Mouse (Mus musculus) thymus, adult 2 months (tissue): ENCODE results near the gene Hectd1. TPM values are rescaled to one million over a fixed set of nuclear protein-coding genes. Genes with fewer than 3 reads are reported as not detected.

Experiments used
- DNase-seq: peaks from one replicate; pipeline ENCODE4 v3.0.0; 2021
- H3K27ac ChIP-seq: fragments of 200-500 bp; 2 replicates; pipeline ENCODE4 v1.5.1; 2012; ENCODE audit warnings: low read length, control low read depth; ENCODE audit not compliant: control insufficient read depth, insufficient read depth
- H3K27me3 ChIP-seq: fragments of 200-500 bp; 2 replicates; pipeline ENCODE4 v1.6.1; 2012; ENCODE audit warnings: mild to moderate bottlenecking, low read length, moderate library complexity, mixed read lengths; ENCODE audit not compliant: control insufficient read depth, insufficient read depth
- H3K36me3 ChIP-seq: fragments of 200-500 bp; 2 replicates; pipeline ENCODE4 v1.6.1; 2012; ENCODE audit warnings: mild to moderate bottlenecking, low read length, moderate library complexity; ENCODE audit not compliant: control insufficient read depth, insufficient read depth
- H3K4me1 ChIP-seq: fragments of 200-500 bp; replicated peaks from 2 replicates; pipeline ENCODE4 v1.6.1; 2012; ENCODE audit warnings: low read length; ENCODE audit not compliant: control insufficient read depth, insufficient read depth
- H3K4me3 ChIP-seq: fragments of 200-500 bp; 2 replicates; pipeline ENCODE4 v1.5.1; 2012; ENCODE audit warnings: mild to moderate bottlenecking, low read length, control low read depth, moderate library complexity; ENCODE audit not compliant: control insufficient read depth, insufficient read depth
- CTCF ChIP-seq: fragments of 200-500 bp; IDR thresholded peaks from 2 replicates; pipeline ENCODE4 v1.5.1; 2012; ENCODE audit warnings: mild to moderate bottlenecking, control low read depth, low read length, moderate library complexity, borderline replicate concordance; ENCODE audit not compliant: control insufficient read depth, poor library complexity, insufficient read depth; ENCODE audit errors: extremely low read depth
- POLR2A ChIP-seq: fragments of 200-500 bp; IDR thresholded peaks from 2 replicates; pipeline ENCODE4 v1.6.1; 2012; ENCODE audit warnings: mild to moderate bottlenecking, low read length, control low read depth, moderate library complexity; ENCODE audit not compliant: control insufficient read depth, poor library complexity, insufficient read depth; ENCODE audit errors: extremely low read depth
- WGBS: fragments of 180-500 bp; shearing (Covaris S2); methylation state at CpG from one replicate; pipeline ENCODE4 v1.1.7; 2018; 5-methylcytosine and 5-hydroxymethylcytosine counted together
- polyA plus RNA-seq: library from polyadenylated mRNA; depleted of rRNA; stranded (reverse); fragments of >200 nt; gene quantifications from 2 replicates; pipeline ENCODE4 v1.2.3, GENCODE M21; 2012

The Hectd1 gene
- polyA plus RNA-seq, 1 experiment, result 27.7 TPM

GRCm38 (mm10) chr12:51706673-51707235 lies 122.6 kb downstream of the Hectd1 start:
- Histone ChIP-seq H3K4me1 (peaks cover 5% of the 10 kb centered on the region), H3K4me3 (no peak overlapping the region), H3K36me3 (no peaks in the 10 kb centered on the region), H3K27me3 (no peaks in the 10 kb centered on the region), H3K27ac (no peak overlapping the region)
- TF ChIP-seq POLR2A, result no peak
- no peak for TF ChIP-seq CTCF
- 94% methylated on average over 5 of the region's 5 CpGs for WGBS
- DNase-seq, result no peak

GRCm38 (mm10) chr12:51705778-51706177 lies 123.6 kb downstream of the Hectd1 start:
- Histone ChIP-seq H3K4me3 (no peak overlapping the region), H3K36me3 (no peaks in the 10 kb centered on the region), H3K27ac (no peak overlapping the region), H3K27me3 (no peaks in the 10 kb centered on the region), H3K4me1 (peaks cover 6% of the 10 kb centered on the region)
- no peak for DNase-seq
- TF ChIP-seq CTCF (no peak), POLR2A (no peak)
- 88% methylated on average over 12 of the region's 12 CpGs for WGBS

GRCm38 (mm10) chr12:51704572-51704971 lies 124.8 kb downstream of the Hectd1 start:
- Histone ChIP-seq H3K27me3 (no peaks in the 10 kb centered on the region), H3K27ac (no peak overlapping the region), H3K36me3 (no peaks in the 10 kb centered on the region), H3K4me3 (no peak overlapping the region), H3K4me1 (peaks cover 7% of the 10 kb centered on the region; the same call in 1 of the 2 replicates)
- no peak for TF ChIP-seq POLR2A
- TF ChIP-seq CTCF, result no peak
- DNase-seq, result no peak
- WGBS, result 45% methylated on average over 7 of the region's 7 CpGs

GRCm38 (mm10) chr12:51703859-51704258 lies 125.5 kb downstream of the Hectd1 start:
- Histone ChIP-seq H3K27ac (no peak overlapping the region), H3K4me3 (no peak overlapping the region), H3K27me3 (no peaks in the 10 kb centered on the region), H3K36me3 (no peaks in the 10 kb centered on the region), H3K4me1 (peaks cover 7% of the 10 kb centered on the region; the same call in 1 of the 2 replicates)
- WGBS, result 58% methylated on average over 1 of the region's 1 CpGs
- TF ChIP-seq CTCF (no peak), POLR2A (no peak)
- no peak for DNase-seq

GRCm38 (mm10) chr12:51701723-51702122 lies 127.6 kb downstream of the Hectd1 start:
- Histone ChIP-seq H3K36me3 (no peaks in the 10 kb centered on the region), H3K4me1 (peaks cover 7% of the 10 kb centered on the region; the same call in 1 of the 2 replicates), H3K27ac (no peak overlapping the region), H3K4me3 (no peak overlapping the region), H3K27me3 (no peaks in the 10 kb centered on the region)
- TF ChIP-seq CTCF, result no peak
- TF ChIP-seq POLR2A, result no peak
- no peak for DNase-seq

GRCm38 (mm10) chr12:51699623-51700393 lies 129.5 kb downstream of the Hectd1 start:
- Histone ChIP-seq H3K36me3 (no peaks in the 10 kb centered on the region), H3K4me3 (no peak overlapping the region), H3K27me3 (no peaks in the 10 kb centered on the region), H3K27ac (no peak overlapping the region), H3K4me1 (peaks cover 7% of the 10 kb centered on the region; the same call in 1 of the 2 replicates)
- WGBS, result 84% methylated on average over 8 of the region's 8 CpGs
- no peak for TF ChIP-seq CTCF
- TF ChIP-seq POLR2A, result no peak
- no peak for DNase-seq

- H3K27me3 ChIP-seq, result no peaks in the 10 kb centered on the region
- H3K4me1 ChIP-seq, result 0 out of 2 replicates have a peak, but pooled peaks cover 7% of the 10 kb centered on the region
- no peak for DNase-seq
- WGBS, result 95% methylated on average over 2 of the region's 2 CpGs
- TF ChIP-seq POLR2A (no peak), CTCF (no peak)
- no peak overlapping the region for H3K27ac ChIP-seq
- no peaks in the 10 kb centered on the region for H3K36me3 ChIP-seq
- no peak overlapping the region for H3K4me3 ChIP-seq
Measured at GRCm38 (mm10) chr12:51696157-51696556, 133.2 kb downstream of the Hectd1 start.
